Mouse (Mus musculus): Measurements from ENCODE around the gene Mcee. TPM values are rescaled to one million over a fixed set of nuclear protein-coding genes. Genes with fewer than 3 reads are reported as not detected.

The Mcee gene
- polyA plus RNA-seq (2012; rRNA removed; ENCODE audit: low replicate concordance): 27.0 and 59.4 TPM in 2 replicates

GRCm38 (mm10) chr7:64392122-64392818 lies at the start of gene Mcee, which contains the start of gene Mphosph10:
TSS of gene Mcee (plus strand) at chr7:64392607.
TSS of gene Mphosph10 (minus strand) at chr7:64392268.

GRCm38 (mm10) chr7:64373830-64374562 lies 18.4 kb upstream of the Mcee start, which contains the start of gene Fan1:
TSS of gene Fan1 (minus strand) at chr7:64374095.

Other genes with a start within 250 kb of the Mcee start
- gene Trpm1, start 238.8 kb upstream of the Mcee start, polyA plus RNA-seq (2012; rRNA removed; ENCODE audit: low replicate concordance): 0.14 and 0.84 TPM in 2 replicates
- gene Mtmr10, start 105.0 kb upstream of the Mcee start, polyA plus RNA-seq (2012; rRNA removed; ENCODE audit: low replicate concordance): 11.2 and 11.5 TPM in 2 replicates
- gene Fan1, start 18.5 kb upstream of the Mcee start, polyA plus RNA-seq (2012; rRNA removed; ENCODE audit: low replicate concordance): 4.6 and 5.1 TPM in 2 replicates
- 1.0 and 1.8 TPM in 2 replicates for gene Mphosph10, start 339 bp upstream of the Mcee start, polyA plus RNA-seq (2012; rRNA removed; ENCODE audit: low replicate concordance)
- gene Apba2, start 109.1 kb downstream of the Mcee start, polyA plus RNA-seq (2012; rRNA removed; ENCODE audit: low replicate concordance): 0.44 and 1.7 TPM in 2 replicates